Mouse (Mus musculus): Measurements from ENCODE around the gene Tmc3. TPM values are rescaled to one million over a fixed set of nuclear protein-coding genes. Genes with fewer than 3 reads are reported as not detected.

Gene Tmc3
- polyA plus RNA-seq, 1 experiment from 2014 or later, result 0.26 TPM

DNA sequence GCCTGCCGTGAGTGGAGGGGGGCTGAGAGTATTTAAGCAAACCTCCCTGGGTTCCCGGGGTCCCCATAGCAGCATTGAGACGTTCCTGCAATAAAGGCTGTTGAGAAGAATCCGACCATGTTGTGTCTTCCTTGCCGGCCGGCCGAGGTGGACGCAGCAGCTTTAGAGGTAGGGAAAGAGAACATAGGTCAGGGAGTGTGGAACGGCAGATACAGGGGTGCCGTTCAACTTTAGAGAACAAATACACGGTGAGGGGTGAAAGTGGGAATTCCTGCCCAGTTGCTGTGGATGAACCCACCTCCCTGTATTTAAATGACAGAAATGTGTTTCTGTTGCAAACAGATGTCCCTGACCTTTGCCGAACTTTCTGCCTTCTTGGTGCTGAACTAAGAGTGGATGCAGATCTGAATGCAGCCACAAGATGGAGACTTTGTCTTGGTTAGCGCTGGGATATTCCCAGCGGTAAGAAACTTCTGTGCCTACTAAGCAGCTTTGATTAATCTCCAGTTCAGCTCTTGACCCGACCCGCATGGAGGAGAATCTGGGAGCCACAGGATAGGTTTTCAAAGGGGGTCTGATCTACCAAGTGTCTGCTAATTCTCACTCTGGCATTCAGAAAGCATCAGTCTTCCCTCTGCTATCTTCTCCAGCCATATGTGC lies 16.8 kb upstream of the Tmc3 start:
- no peaks in the 10 kb centered on the region for H3K27me3 ChIP-seq
- H3K36me3 ChIP-seq (replicated peaks), result no peaks in the 10 kb centered on the region
- no peak overlapping the region for H3K4me2 ChIP-seq
- WGBS, result 55% methylated on average over 16 of the region's 16 CpGs
- no peak for ATAC-seq (ENCODE audit: low FRiP score)
- no peaks in the 10 kb centered on the region for H3K9me3 ChIP-seq
- no peak overlapping the region for H3K27ac ChIP-seq
- H3K9ac ChIP-seq, result no peak overlapping the region
- no peak overlapping the region for H3K4me3 ChIP-seq (replicated peaks)
- H3K4me1 ChIP-seq, result peaks cover 5% of the 10 kb centered on the region

DNA sequence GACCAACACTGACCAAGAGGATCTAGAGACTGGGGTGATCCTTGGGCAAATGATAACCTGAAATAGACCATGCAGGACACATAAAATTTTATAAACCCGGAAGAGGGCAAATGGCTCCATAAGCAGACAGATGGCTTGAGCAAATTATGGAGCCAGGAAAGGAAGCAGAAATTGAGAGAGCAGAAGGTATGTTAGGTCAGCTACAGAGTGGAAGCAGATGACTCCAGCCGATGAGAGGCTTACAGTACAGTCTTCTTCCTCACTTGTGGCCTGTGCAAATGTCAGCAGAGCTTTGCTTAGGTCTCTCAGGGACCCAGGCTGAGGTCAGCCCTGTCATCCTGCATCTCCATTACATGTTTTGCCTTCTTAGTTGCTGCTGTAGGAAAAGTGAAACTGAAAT lies 15.9 kb upstream of the Tmc3 start:
- no peaks in the 10 kb centered on the region for H3K27me3 ChIP-seq
- peaks cover 5% of the 10 kb centered on the region for H3K4me1 ChIP-seq
- ATAC-seq (ENCODE audit: low FRiP score), result no peak
- H3K36me3 ChIP-seq (replicated peaks), result no peaks in the 10 kb centered on the region
- H3K27ac ChIP-seq, result no peak overlapping the region
- H3K9me3 ChIP-seq, result no peaks in the 10 kb centered on the region
- H3K9ac ChIP-seq, result no peak overlapping the region
- 91% methylated on average over 2 of the region's 2 CpGs for WGBS
- no peak overlapping the region for H3K4me2 ChIP-seq
- H3K4me3 ChIP-seq (replicated peaks), result no peak overlapping the region

DNA sequence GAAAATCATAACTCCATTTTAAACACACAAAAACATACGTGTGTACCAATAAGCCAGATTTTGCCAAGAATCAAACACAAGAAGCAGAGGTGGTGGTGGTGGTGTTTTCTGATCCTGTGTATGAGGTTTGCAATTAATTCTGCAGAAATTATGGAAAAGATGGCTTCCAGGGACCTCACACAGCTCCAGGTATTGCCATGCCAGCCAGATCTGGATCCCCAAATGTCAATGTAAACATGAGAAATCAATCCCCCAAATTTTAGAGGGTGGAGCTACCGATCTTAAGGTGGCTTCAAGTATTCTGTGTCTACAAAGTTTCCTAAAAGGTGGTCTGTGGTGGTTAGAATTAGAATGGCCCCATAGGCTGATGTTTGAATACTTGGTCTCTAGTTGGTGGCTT lies 15.3 kb upstream of the Tmc3 start:
- no peak for ATAC-seq (ENCODE audit: low FRiP score)
- H3K4me2 ChIP-seq, result no peak overlapping the region
- H3K4me1 ChIP-seq, result peaks cover 5% of the 10 kb centered on the region
- no peaks in the 10 kb centered on the region for H3K27me3 ChIP-seq
- H3K27ac ChIP-seq, result no peak overlapping the region
- no peak overlapping the region for H3K9ac ChIP-seq
- H3K9me3 ChIP-seq, result no peaks in the 10 kb centered on the region
- no peaks in the 10 kb centered on the region for H3K36me3 ChIP-seq (replicated peaks)
- no peak overlapping the region for H3K4me3 ChIP-seq (replicated peaks)
- 92% methylated on average over 2 of the region's 2 CpGs for WGBS

DNA sequence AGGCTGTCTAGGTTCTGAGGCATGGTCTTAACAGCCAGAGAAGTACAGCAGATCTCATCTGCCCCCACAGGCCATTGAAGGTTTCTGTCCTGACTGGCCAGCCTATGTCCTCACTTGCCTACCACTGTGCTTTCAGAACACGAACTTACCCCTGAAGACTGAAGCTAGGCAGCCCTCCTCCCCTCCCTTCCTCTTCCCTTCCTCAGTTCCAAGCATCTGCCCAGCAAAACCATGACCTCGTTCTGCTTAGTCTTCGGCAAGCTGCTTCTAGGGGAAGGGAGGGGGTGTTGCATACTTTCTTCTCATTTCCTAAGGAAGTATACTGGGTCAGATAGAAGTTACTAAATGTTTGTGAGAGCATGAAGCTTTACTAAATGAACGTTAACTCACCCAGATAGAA lies 13.7 kb upstream of the Tmc3 start:
- no peak for ATAC-seq (ENCODE audit: low FRiP score)
- no peak overlapping the region for H3K27ac ChIP-seq
- no peaks in the 10 kb centered on the region for H3K27me3 ChIP-seq
- no peak overlapping the region for H3K9ac ChIP-seq
- H3K36me3 ChIP-seq (replicated peaks), result no peaks in the 10 kb centered on the region
- H3K4me2 ChIP-seq, result no peak overlapping the region
- H3K4me1 ChIP-seq, result peaks cover 2% of the 10 kb centered on the region
- H3K4me3 ChIP-seq (replicated peaks), result no peak overlapping the region
- no peaks in the 10 kb centered on the region for H3K9me3 ChIP-seq
- WGBS, result 66% methylated on average over 4 of the region's 4 CpGs

DNA sequence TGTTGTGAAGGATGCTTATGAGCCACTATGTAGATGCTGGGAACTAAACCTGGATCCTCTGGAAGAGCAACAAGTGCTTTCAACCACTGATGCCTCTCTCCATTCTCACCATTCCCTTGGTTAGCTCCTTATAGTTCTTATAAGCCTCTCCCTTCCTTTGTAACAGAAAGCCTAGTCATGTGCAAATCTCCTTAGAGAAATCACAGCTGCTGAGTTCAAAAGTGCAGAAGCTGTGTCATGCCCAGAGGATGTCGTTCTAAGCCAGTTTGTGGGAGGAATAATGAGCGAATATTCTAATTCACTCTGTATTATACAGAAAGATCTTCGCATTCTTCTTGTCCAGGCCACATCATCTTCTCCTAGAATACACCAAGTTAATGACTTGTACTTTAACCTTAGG lies 12.8 kb upstream of the Tmc3 start:
- H3K4me1 ChIP-seq, result no peaks in the 10 kb centered on the region
- H3K9me3 ChIP-seq, result no peaks in the 10 kb centered on the region
- no peak overlapping the region for H3K9ac ChIP-seq
- H3K36me3 ChIP-seq (replicated peaks), result no peaks in the 10 kb centered on the region
- 65% methylated on average over 3 of the region's 3 CpGs for WGBS
- H3K4me3 ChIP-seq (replicated peaks), result no peak overlapping the region
- H3K27me3 ChIP-seq, result no peaks in the 10 kb centered on the region
- no peak for ATAC-seq (ENCODE audit: low FRiP score)
- no peak overlapping the region for H3K27ac ChIP-seq
- H3K4me2 ChIP-seq, result no peak overlapping the region

DNA sequence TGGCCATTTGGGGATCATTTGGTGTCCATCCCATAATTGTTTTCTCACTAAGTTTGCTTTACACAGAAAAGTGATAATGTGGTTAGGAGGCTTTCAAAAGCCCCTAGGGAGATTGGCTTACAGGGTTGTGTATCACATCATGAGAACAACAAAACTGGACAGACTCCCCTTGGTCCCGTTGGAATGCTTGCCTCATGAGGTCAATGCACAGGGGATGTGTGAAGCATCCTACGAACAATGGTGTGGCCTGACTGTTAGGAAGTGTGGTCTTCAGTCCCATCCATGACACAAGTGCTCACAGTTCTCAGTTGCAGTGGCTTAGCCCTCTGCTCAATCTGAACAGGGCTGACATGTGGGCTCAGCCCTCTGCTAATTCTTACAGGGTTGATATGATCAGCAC lies 12.3 kb upstream of the Tmc3 start:
- H3K9ac ChIP-seq, result no peak overlapping the region
- H3K4me3 ChIP-seq (replicated peaks), result no peak overlapping the region
- no peaks in the 10 kb centered on the region for H3K36me3 ChIP-seq (replicated peaks)
- no peak overlapping the region for H3K27ac ChIP-seq
- no peaks in the 10 kb centered on the region for H3K9me3 ChIP-seq
- H3K27me3 ChIP-seq, result no peaks in the 10 kb centered on the region
- no peaks in the 10 kb centered on the region for H3K4me1 ChIP-seq
- H3K4me2 ChIP-seq, result no peak overlapping the region
- ATAC-seq (ENCODE audit: low FRiP score), result no peak
- 74% methylated on average over 2 of the region's 2 CpGs for WGBS

DNA sequence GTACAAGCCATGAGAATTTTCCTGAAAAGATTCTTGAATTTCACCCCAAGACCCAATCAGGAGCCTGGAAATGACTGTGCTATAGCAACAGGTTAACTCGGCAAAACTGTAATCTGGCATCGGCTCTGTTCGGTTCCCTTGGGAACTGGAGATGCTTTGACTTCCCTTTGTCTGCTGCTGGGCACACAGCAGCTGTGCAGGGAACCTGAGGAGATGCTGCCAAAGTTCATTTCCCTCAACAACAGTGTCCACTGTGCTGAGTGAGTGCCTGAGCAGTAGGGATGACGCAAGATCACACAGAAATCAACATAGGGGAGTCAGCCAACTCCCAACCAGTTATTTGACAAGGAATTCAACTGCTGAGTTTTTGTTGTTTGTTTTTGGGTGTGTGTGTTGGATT lies 3.8 kb upstream of the Tmc3 start:
- 0 out of 2 replicates have a peak, but pooled peaks cover 5% of the 10 kb centered on the region for H3K4me1 ChIP-seq
- 68% methylated on average over 4 of the region's 4 CpGs for WGBS

DNA sequence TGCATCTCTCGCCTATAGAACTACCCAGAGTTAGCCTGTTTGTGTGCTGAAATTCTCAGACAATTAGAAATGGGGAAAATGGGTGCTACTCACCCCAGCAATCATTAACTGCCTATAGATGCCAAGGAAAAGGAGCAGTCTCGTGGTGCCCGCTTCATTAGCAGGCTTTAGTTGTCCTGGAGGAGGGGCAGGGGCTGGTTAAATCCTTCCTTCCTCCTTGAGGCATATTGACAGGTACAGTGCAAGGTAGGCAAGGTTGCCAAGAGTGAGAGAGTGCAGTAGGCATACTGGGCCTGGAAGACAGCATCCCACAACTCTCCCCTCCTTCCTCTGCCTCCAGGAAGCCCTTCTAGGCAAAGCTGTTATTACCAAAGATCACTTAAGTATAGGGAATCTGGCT lies 9.3 kb downstream of the Tmc3 start:
- no peaks in the 10 kb centered on the region for H3K9me3 ChIP-seq
- no peak for ATAC-seq (ENCODE audit: low FRiP score)
- WGBS, result 77% methylated on average over 3 of the region's 3 CpGs
- no peaks in the 10 kb centered on the region for H3K36me3 ChIP-seq (replicated peaks)
- no peak overlapping the region for H3K4me3 ChIP-seq (replicated peaks)
- no peaks in the 10 kb centered on the region for H3K4me1 ChIP-seq
- H3K27me3 ChIP-seq, result no peaks in the 10 kb centered on the region
- no peak overlapping the region for H3K9ac ChIP-seq
- no peak overlapping the region for H3K27ac ChIP-seq
- no peak overlapping the region for H3K4me2 ChIP-seq

More for the DNA sequence above, 3.8 kb upstream of the Tmc3 start:
- Histone ChIP-seq H3K4me2 (no peak overlapping the region), H3K36me3 (replicated peaks) (no peaks in the 10 kb centered on the region), H3K9ac (no peak overlapping the region), H3K27ac (no peak overlapping the region), H3K4me3 (replicated peaks) (no peak overlapping the region), H3K27me3 (no peaks in the 10 kb centered on the region), H3K9me3 (no peaks in the 10 kb centered on the region)
- ATAC-seq (ENCODE audit: low FRiP score), result no peak

DNA sequence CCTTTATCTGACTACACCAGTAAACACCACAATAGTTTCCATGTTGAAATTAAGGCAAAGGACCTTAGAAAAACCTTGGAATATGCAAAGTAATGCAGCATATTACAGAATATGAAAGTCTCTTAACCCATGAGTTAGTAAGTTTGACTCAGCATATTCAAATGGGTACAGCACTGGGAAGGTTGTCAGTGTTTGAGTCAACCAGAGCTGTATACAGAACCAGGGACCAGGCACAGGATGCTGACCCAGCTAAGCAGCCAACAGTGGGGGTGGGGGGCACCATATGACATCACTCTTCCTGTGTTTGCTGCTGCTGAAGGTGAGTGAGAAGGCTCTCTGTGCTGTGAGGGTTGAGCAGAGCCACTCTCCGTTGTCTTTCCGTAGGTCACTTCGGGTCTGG lies 12.3 kb downstream of the Tmc3 start:
- H3K4me1 ChIP-seq, result no peaks in the 10 kb centered on the region
- 85% methylated on average over 3 of the region's 3 CpGs for WGBS

DNA sequence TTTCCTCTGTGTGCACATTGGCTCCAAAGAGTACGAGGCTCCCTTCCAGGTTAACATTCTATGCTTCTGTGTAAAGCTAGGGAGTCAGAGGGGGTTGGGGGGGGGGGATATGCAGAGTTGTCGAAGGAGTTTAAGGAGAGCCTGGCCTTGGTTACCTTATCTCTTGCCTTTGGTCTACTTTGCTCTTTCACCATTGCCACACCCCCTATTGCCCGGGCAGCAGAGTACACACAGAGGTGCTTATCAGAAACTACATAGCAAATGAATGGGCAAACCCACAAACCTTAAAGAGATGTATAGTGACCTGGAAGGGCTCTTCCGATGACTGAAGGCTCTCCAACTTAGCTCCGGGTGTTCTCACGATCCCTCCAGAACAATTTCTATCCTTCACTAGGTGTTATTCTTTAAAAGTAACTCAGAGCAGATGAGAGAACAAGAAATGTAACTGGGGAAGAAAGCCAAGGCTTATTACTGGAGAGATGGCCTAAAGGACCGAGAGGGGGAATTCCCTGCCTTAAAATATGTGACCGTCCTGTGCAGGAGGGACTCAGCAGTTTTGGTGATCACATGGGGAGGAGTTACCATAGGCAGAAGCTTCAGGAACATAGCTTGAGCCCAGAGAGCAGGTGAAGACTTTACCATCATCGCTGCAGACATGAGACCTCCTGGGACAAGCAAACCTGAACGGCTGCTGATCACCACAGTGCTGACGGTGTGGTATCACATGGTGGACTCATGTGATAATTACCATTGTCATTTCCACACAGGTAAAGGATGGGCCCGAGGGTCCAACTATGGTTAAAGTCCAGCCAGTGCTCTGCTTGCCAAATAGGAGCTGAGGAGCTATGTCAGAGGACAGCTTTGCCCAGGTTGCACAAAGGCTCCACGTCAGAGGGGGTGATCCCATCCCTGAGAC lies 14.5 kb downstream of the Tmc3 start:
- Histone ChIP-seq H3K9me3 (no peaks in the 10 kb centered on the region), H3K4me2 (no peak overlapping the region), H3K4me1 (no peaks in the 10 kb centered on the region), H3K27me3 (no peaks in the 10 kb centered on the region), H3K36me3 (replicated peaks) (no peaks in the 10 kb centered on the region), H3K4me3 (replicated peaks) (no peak overlapping the region), H3K27ac (no peak overlapping the region), H3K9ac (no peak overlapping the region)
- WGBS, result 95% methylated on average over 13 of the region's 13 CpGs
- ATAC-seq (ENCODE audit: low FRiP score), result no peak

More for the DNA sequence above, 12.3 kb downstream of the Tmc3 start:
- Histone ChIP-seq H3K27ac (no peak overlapping the region), H3K4me3 (replicated peaks) (no peak overlapping the region), H3K27me3 (no peaks in the 10 kb centered on the region), H3K9ac (no peak overlapping the region), H3K4me2 (no peak overlapping the region), H3K36me3 (replicated peaks) (no peaks in the 10 kb centered on the region), H3K9me3 (no peaks in the 10 kb centered on the region)
- ATAC-seq (ENCODE audit: low FRiP score), result no peak

DNA sequence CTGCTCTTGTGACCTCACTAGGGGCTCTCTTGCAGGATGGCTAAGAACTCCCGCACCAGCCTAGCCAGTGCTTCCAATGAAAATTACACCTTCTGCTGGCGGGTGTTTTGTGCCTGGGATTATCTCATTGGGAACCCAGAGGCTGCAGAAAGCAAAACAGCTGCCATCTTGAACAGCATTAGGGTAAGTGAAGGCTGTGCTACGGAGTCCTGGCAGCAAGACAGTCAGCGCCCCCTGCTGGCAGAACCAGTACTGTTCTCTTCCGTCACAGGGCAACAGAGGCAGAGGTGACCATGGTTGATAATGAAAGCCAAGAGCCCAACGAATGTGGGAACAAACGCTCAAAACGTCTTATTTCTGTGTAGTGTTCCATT lies 15.2 kb downstream of the Tmc3 start:
- Histone ChIP-seq H3K36me3 (replicated peaks) (no peaks in the 10 kb centered on the region), H3K27ac (no peak overlapping the region), H3K4me2 (no peak overlapping the region), H3K4me3 (replicated peaks) (no peak overlapping the region), H3K27me3 (no peaks in the 10 kb centered on the region), H3K9ac (no peak overlapping the region), H3K9me3 (no peaks in the 10 kb centered on the region), H3K4me1 (no peaks in the 10 kb centered on the region)
- WGBS, result 55% methylated on average over 8 of the region's 8 CpGs
- ATAC-seq (ENCODE audit: low FRiP score), result peak; percentile 63; the same call in 1 of the 2 replicates

DNA sequence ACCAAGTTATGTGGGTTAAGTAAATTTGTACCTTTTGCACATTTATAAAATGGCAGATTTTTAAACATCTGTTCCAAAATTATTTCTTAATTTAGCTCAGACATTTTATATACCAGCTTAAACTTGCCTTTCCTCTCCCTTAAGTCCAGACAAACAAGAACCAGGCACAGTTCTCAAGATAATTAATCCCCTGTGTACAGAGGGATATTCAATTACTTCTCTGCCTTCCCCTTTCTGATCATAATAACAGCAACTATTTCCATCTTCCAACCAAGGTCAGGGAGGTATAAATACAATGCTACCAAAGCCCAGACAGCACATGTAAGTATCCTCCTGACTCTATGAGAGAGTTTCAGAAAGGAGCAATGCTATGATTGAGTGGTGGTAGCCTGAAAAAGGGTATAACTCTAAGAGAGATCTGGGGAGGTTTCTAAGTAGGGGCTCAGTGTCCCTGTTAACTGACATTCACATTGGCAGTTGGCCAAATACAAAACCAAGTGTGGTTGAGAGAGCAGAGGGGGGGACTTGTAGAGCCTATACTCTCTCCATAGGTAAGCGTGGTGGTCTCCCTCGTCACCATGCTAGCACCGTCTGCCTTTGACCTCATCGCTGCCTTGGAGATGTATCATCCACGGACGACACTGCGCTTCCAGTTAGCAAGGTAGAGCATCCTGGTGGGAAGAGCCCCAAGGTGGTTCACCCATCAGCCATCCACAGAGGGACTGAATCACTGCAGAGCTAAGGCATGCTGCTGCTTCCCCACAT lies 19.6 kb downstream of the Tmc3 start:
- Histone ChIP-seq H3K4me3 (replicated peaks) (no peak overlapping the region), H3K36me3 (replicated peaks) (no peaks in the 10 kb centered on the region), H3K4me2 (no peak overlapping the region), H3K4me1 (no peaks in the 10 kb centered on the region), H3K27me3 (no peaks in the 10 kb centered on the region), H3K9ac (no peak overlapping the region), H3K9me3 (no peaks in the 10 kb centered on the region), H3K27ac (no peak overlapping the region)
- no peak for ATAC-seq (ENCODE audit: low FRiP score)
- 90% methylated on average over 7 of the region's 7 CpGs for WGBS
